12 mouse cellular contexts compared by ENCODE assay signal in the genomic region with DNA sequence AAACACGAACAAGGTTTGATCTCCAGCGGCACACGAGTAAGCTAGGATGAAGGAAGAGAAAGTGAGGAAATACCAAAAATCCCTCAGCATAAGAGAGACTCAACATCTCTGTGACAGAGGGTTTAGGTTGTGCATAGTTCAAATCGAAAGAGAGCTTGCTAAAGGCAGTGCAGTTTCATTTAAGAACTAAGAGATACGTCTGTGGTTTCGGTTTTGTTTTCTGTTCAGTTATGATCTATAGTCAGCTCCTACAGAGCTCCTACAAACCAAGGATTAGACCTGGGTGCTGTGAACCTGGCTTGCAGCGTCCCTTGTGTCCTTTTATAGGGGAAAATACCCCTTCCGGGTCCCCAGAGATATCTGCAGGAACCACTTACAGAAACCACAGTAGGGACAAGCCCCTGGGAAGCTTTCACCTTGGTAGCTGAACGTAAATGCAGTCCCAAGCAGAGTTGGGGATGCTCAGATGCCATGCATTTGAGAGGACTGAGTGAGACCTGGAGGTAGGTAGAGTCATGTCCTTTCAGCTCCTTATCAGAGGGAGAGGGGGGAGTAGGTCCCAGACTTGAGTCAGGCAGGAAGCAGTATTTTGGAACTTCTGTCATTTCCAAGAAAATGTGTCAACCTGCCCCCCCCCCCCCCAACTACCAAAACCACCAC. TPM values are rescaled to one million over a fixed set of nuclear protein-coding genes. Genes with fewer than 3 reads are reported as not detected.
A peak's percentile ranks its signal among the peaks of the same experiment; 100 is the strongest.
DNase-seq lines count a peak whose midpoint lies in the region; ATAC-seq and TF ChIP-seq lines count a peak whose summit lies in the region.
"Had no signal": no experiment of that assay in that cellular context is flagged by ENCODE, and none has a peak within 500 bp of the region (broad histone marks: within the 10 kb centered on the region; RNA-seq: fewer than 3 reads in every experiment).

No protein-coding gene starts in this region.

- H3K27ac ChIP-seq in spleen, adult 2 months (ENCODE audit: insufficient read depth, low read length), result peak overlapping the region; percentile 86
- H3K27ac ChIP-seq: liver, embryonic 14.5 days had no signal

- TF ChIP-seq POLR2A in spleen, adult 2 months (IDR thresholded peaks at IDR 0.05; ENCODE audit: low read depth, low read length), result no peak

- 38% methylated on average over 9 of the region's 9 CpGs for WGBS in spleen, adult 2 months

- no peak for TF ChIP-seq CTCF in spleen, adult 2 months (IDR thresholded peaks at IDR 0.05; ENCODE audit: extremely low read depth, insufficient read depth, insufficient read length, insufficient replicate concordance)
- no peak for TF ChIP-seq CTCF in G1E (IDR thresholded peaks at IDR 0.05; ENCODE audit: low read depth, low read length)

- H3K4me3 ChIP-seq in spleen, adult 2 months (ENCODE audit: extremely low read depth, insufficient read depth, insufficient read length), result peak overlapping the region; percentile 58
- peak overlapping the region; percentile 44; the same call in 1 of the 2 replicates for H3K4me3 ChIP-seq in G1E (ENCODE audit: low read depth, low read length)

- peak; percentile 8; the same call in 1 of the 2 replicates for ATAC-seq in G1E (ENCODE audit: extremely low read depth, insufficient number of reproducible peaks, low FRiP score, poor library complexity, severe bottlenecking)
- peak; percentile 91 for ATAC-seq in inflammation-experienced regulatory T-cells, adult 6 months
- peak; percentile 78 for ATAC-seq in neutrophil, adult 5-6 weeks (ENCODE audit: extremely low read depth, insufficient number of reproducible peaks, low FRiP score, poor library complexity, severe bottlenecking)

- peak in 1 of 2 experiments; percentile 49 for DNase-seq in spleen, adult 2 months (ENCODE audit: low read depth in 1 of 2, low spot score in 2 of 2)
- DNase-seq in spleen, postnatal 10 days (ENCODE audit: low spot score in 2 of 2), result no peak
- peak; percentile 22 for DNase-seq in G1E (ENCODE audit: low spot score)
- no peak for DNase-seq in layer of hippocampus, adult 18-20 months (ENCODE audit: low spot score in 2 of 2)
- DNase-seq in heart, postnatal 14 days, result no peak
- no peak for DNase-seq in right cerebral cortex, postnatal 14 days
- DNase-seq: cerebellum, adult 9-11 months; kidney, adult 2 months; left cerebral cortex, postnatal 4 days had no signal

- no peaks in the 10 kb centered on the region for H3K27me3 ChIP-seq in spleen, adult 2 months (ENCODE audit: control insufficient read depth, insufficient read depth, low read length)
- no peaks in the 10 kb centered on the region for H3K27me3 ChIP-seq in G1E (ENCODE audit: insufficient read depth, low read length)

- H3K9me3 ChIP-seq in G1E (replicated peaks), result no peaks in the 10 kb centered on the region

- intact Hi-C loops in heart, postnatal 14 days (cut with DNase I), result no loop called here

- no peaks in the 10 kb centered on the region for H3K36me3 ChIP-seq in spleen, adult 2 months (ENCODE audit: control insufficient read depth, insufficient read depth, low read length)
- no peaks in the 10 kb centered on the region for H3K36me3 ChIP-seq in G1E (replicated peaks)

- H3K4me1 ChIP-seq in spleen, adult 2 months (ENCODE audit: control insufficient read depth, insufficient read depth, insufficient read length), result peaks cover 4% of the 10 kb centered on the region; the same call in 1 of the 2 replicates
- peaks cover 25% of the 10 kb centered on the region for H3K4me1 ChIP-seq in G1E (ENCODE audit: insufficient read depth, low read depth, low read length)

RNA-seq across cellular contexts. Expression of a gene that starts 36.5 kb away (rescaled TPM):
- polyA plus RNA-seq in spleen, adult 2 months (2012; rRNA removed), result 1.5 and 1.7 TPM in 2 replicates
- total RNA-seq in G1E (2014; fragmentation: Nextera tagmentation), result 35.6 and 44.2 TPM in 2 replicates
- 68.3 and 84.7 TPM in 2 replicates for total RNA-seq in G1E (2017)
- polyA plus RNA-seq in G1E (2012), result 1.3 and 1.7 TPM in 2 replicates
- polyA plus RNA-seq in inflammation-experienced regulatory T-cells, adult 6 months (2017; shearing (Covaris generic)), result 10 to 100 TPM; 19.9 to 25.3 (median 23.4) TPM
- 10.6 and 13.0 TPM in 2 replicates for total RNA-seq in neutrophil, adult 5-6 weeks (2017)
- total RNA-seq in layer of hippocampus, adult 18-20 months (2021), result 10 to 100 TPM; 21.4 to 24.5 TPM
- total RNA-seq in heart, postnatal 14 days (2021), result 10 to 100 TPM; 66.2 to 70.4 TPM

Comparison
In these comparisons a context has a peak if more than half of its experiments do, and no peak if none do; other contexts are left out.
1. ATAC-seq: peak in every context shown above with its lines; median percentile 91 in inflammation-experienced regulatory T-cells, adult 6 months; 78 in neutrophil, adult 5-6 weeks; 8 in G1E.